Mouse (Mus musculus) liver, embryonic 14.5 days (tissue): ENCODE measurements around the gene Megf8. TPM values are rescaled to one million over a fixed set of nuclear protein-coding genes. Genes with fewer than 3 reads are reported as not detected.

Source experiments
- ATAC-seq: fragments of 200-750 bp; cut with Nextera tagmentation; 2 replicates; pipeline ENCODE4 v1.8.0; 2017; ENCODE audit warnings: moderate number of reproducible peaks, mild to moderate bottlenecking, moderate library complexity; ENCODE audit not compliant: insufficient read depth
- DNase-seq, 3 experiments: peaks; one replicate each; pipeline ENCODE4 v3.0.0-alpha.2; 2012 to 2013; ENCODE audit warnings: low read depth in 3 of 3, low spot score in 3 of 3
- H3K27ac ChIP-seq: fragments of 300-500 bp; sonication (generic); 2 replicates; pipeline ENCODE4 v1.5.1; 2014; ENCODE audit warnings: moderate library complexity, mild to moderate bottlenecking, control low read depth, inconsistent platforms
- H3K27me3 ChIP-seq: fragments of 300-500 bp; sonication (generic); 2 replicates; pipeline ENCODE4 v1.6.1; 2014; ENCODE audit warnings: mild to moderate bottlenecking, low read length, moderate library complexity; ENCODE audit not compliant: control insufficient read depth, insufficient read depth
- H3K36me3 ChIP-seq: fragments of 300-500 bp; sonication (generic); replicated peaks from 2 replicates; pipeline ENCODE4 v1.6.1; 2014; ENCODE audit warnings: low read depth; ENCODE audit not compliant: control insufficient read depth, insufficient read depth
- H3K4me1 ChIP-seq, 2 experiments: fragments of 200-500 bp in 1 of 2; fragments of 300-500 bp in 1 of 2; sonication (generic) in 1 of 2; replicated peaks; 2 replicates each; pipeline ENCODE4 v1.6.1; 2012 to 2014; ENCODE audit warnings: antibody characterized with exemption in 1 of 2, inconsistent platforms in 1 of 2, low read length in 1 of 2; ENCODE audit not compliant: control insufficient read depth in 2 of 2, insufficient read depth in 2 of 2
- H3K4me2 ChIP-seq: fragments of 300-500 bp; sonication (generic); 2 replicates; pipeline ENCODE4 v1.6.1; 2014; ENCODE audit warnings: low read depth, mild to moderate bottlenecking, control low read depth, moderate library complexity
- H3K4me3 ChIP-seq, 2 experiments: fragments of 200-500 bp in 1 of 2; fragments of 300-500 bp in 1 of 2; sonication (generic) in 1 of 2; 2 replicates each; pipeline ENCODE4 v1.5.1; 2012 to 2014; ENCODE audit warnings: low read depth in 2 of 2, low read length in 2 of 2, mild to moderate bottlenecking in 2 of 2, control low read depth in 1 of 2, inconsistent platforms in 1 of 2, moderate library complexity in 1 of 2; ENCODE audit not compliant: insufficient read depth in 1 of 2
- H3K9ac ChIP-seq: fragments of 300-500 bp; sonication (generic); replicated peaks from 2 replicates; pipeline ENCODE4 v1.6.1; 2014; ENCODE audit warnings: mild to moderate bottlenecking, control low read depth, moderate library complexity
- H3K9me3 ChIP-seq: fragments of 300-500 bp; sonication (generic); 2 replicates; pipeline ENCODE4 v1.6.1; 2016; ENCODE audit warnings: low read length, mixed read lengths; ENCODE audit not compliant: control insufficient read depth
- CTCF ChIP-seq: IDR thresholded peaks from 2 replicates; pipeline ENCODE4 v1.5.1; 2016; ENCODE audit warnings: antibody characterized with exemption, low read depth, control low read depth
- EP300 ChIP-seq: IDR thresholded peaks from 2 replicates; pipeline ENCODE4 v1.6.1; 2016; ENCODE audit warnings: antibody characterized with exemption, low read depth
- WGBS: fragments of 180-500 bp; shearing (Covaris S2); extraction: QIAGEN DNeasy Blood & Tissue Kit; methylation state at CpG from one replicate; pipeline ENCODE4 v1.1.7; 2014; ENCODE audit not compliant: insufficient replicate concordance; 5-methylcytosine and 5-hydroxymethylcytosine counted together
- polyA plus RNA-seq, 2 experiments: library from polyadenylated mRNA; depleted of rRNA in 1 of 2; stranded (reverse) in 1 of 2; unstranded in 1 of 2; fragments of >200 nt; fragmentation: Nextera tagmentation in 1 of 2; extraction: Ambion mirVana in 1 of 2; gene quantifications; 2 replicates each; pipeline versions ENCODE4 v1.2.1 to v1.2.3; 2012 to 2014

Megf8 gene
- polyA plus RNA-seq, 2 experiments, result 0.53 to 1.3 TPM

- no peaks in the 10 kb centered on the region for H3K9me3 ChIP-seq
- H3K27ac ChIP-seq, result no peak within 1 kb of the TSS
- 28% methylated on average over 7 of the region's 7 CpGs for WGBS
- H3K4me2 ChIP-seq, result no peak within 1 kb of the TSS
- H3K4me1 ChIP-seq, result no peaks in the 10 kb centered on the region
- H3K36me3 ChIP-seq, result no peaks in the 10 kb centered on the region
- DNase-seq, result no peak
- no peak within 1 kb of the TSS for H3K9ac ChIP-seq
- ATAC-seq, result no peak
- no peaks in the 10 kb centered on the region for H3K27me3 ChIP-seq
- TF ChIP-seq CTCF (no peak), EP300 (no peak)
- H3K4me3 ChIP-seq, result no peak within 1 kb of the TSS
These were observed 96.0 kb downstream of the Megf8 start, which contains the start of gene Cxcl17 for GRCm38 (mm10) chr7:25412833-25413441. Gene Cxcl17, minus strand, starts transcription at chr7:25412886.

Other genes with a start within 250 kb of the Megf8 start
- gene Grik5, start 244.8 kb upstream of the Megf8 start, polyA plus RNA-seq (2012; rRNA removed), result 4.9 and 6.1 TPM in 2 replicates
- 0.37 and 0.54 TPM in 2 replicates for gene Grik5, start 244.8 kb upstream of the Megf8 start, polyA plus RNA-seq (2014; fragmentation: Nextera tagmentation; extraction: Ambion mirVana)
- 6.3 and 6.9 TPM in 2 replicates for gene Zfp574, start 244.6 kb upstream of the Megf8 start, polyA plus RNA-seq (2012; rRNA removed)
- 6.6 and 7.3 TPM in 2 replicates for gene Zfp574, start 244.6 kb upstream of the Megf8 start, polyA plus RNA-seq (2014; fragmentation: Nextera tagmentation; extraction: Ambion mirVana)
- 0.73 and 0.74 TPM in 2 replicates for gene Pou2f2, start 137.4 kb upstream of the Megf8 start, polyA plus RNA-seq (2012; rRNA removed)
- 0.94 and 1.5 TPM in 2 replicates for gene Pou2f2, start 137.4 kb upstream of the Megf8 start, polyA plus RNA-seq (2014; fragmentation: Nextera tagmentation; extraction: Ambion mirVana)
- gene Dedd2, start 96.5 kb upstream of the Megf8 start, polyA plus RNA-seq (2012; rRNA removed), result 26.9 and 27.9 TPM in 2 replicates
- gene Dedd2, start 96.5 kb upstream of the Megf8 start, polyA plus RNA-seq (2014; fragmentation: Nextera tagmentation; extraction: Ambion mirVana), result 20.8 and 22.7 TPM in 2 replicates
- 4.6 and 4.9 TPM in 2 replicates for gene Zfp526, start 95.7 kb upstream of the Megf8 start, polyA plus RNA-seq (2012; rRNA removed)
- 2.1 TPM in 2 replicates for gene Zfp526, start 95.7 kb upstream of the Megf8 start, polyA plus RNA-seq (2014; fragmentation: Nextera tagmentation; extraction: Ambion mirVana)
- 48.6 and 55.6 TPM in 2 replicates for gene Gsk3a, start 79.3 kb upstream of the Megf8 start, polyA plus RNA-seq (2012; rRNA removed)
- 8.4 and 8.9 TPM in 2 replicates for gene Gsk3a, start 79.3 kb upstream of the Megf8 start, polyA plus RNA-seq (2014; fragmentation: Nextera tagmentation; extraction: Ambion mirVana)
- gene Erf, start 66.4 kb upstream of the Megf8 start, polyA plus RNA-seq (2012; rRNA removed), result 8.5 and 9.8 TPM in 2 replicates
- 5.1 and 5.3 TPM in 2 replicates for gene Erf, start 66.4 kb upstream of the Megf8 start, polyA plus RNA-seq (2014; fragmentation: Nextera tagmentation; extraction: Ambion mirVana)
- gene Cic, start 49.5 kb upstream of the Megf8 start, polyA plus RNA-seq (2012; rRNA removed), result 14.0 and 14.8 TPM in 2 replicates
- 9.7 and 12.3 TPM in 2 replicates for gene Cic, start 49.5 kb upstream of the Megf8 start, polyA plus RNA-seq (2014; fragmentation: Nextera tagmentation; extraction: Ambion mirVana)
- 26.2 and 29.4 TPM in 2 replicates for gene Pafah1b3, start 19.2 kb upstream of the Megf8 start, polyA plus RNA-seq (2012; rRNA removed)
- gene Pafah1b3, start 19.2 kb upstream of the Megf8 start, polyA plus RNA-seq (2014; fragmentation: Nextera tagmentation; extraction: Ambion mirVana), result 24.3 and 29.8 TPM in 2 replicates
- 0.03 and 0.04 TPM in 2 replicates for gene Prr19, start 15.8 kb upstream of the Megf8 start, polyA plus RNA-seq (2012; rRNA removed)
- not detected in 2 replicates for gene Prr19, start 15.8 kb upstream of the Megf8 start, polyA plus RNA-seq (2014; fragmentation: Nextera tagmentation; extraction: Ambion mirVana)
- gene Tmem145, start 11.1 kb upstream of the Megf8 start, polyA plus RNA-seq (2012; rRNA removed), result 0.23 TPM in 1 of 2 replicates, not detected in the other
- gene Tmem145, start 11.1 kb upstream of the Megf8 start, polyA plus RNA-seq (2014; fragmentation: Nextera tagmentation; extraction: Ambion mirVana), result not detected in 2 replicates
- gene Cnfn, start 52.6 kb downstream of the Megf8 start, polyA plus RNA-seq (2012; rRNA removed), result not detected in 2 replicates
- gene Cnfn, start 52.6 kb downstream of the Megf8 start, polyA plus RNA-seq (2014; fragmentation: Nextera tagmentation; extraction: Ambion mirVana), result not detected in 2 replicates
- 2.3 TPM in 2 replicates for gene Lipe, start 81.5 kb downstream of the Megf8 start, polyA plus RNA-seq (2012; rRNA removed)
- 0.38 and 0.72 TPM in 2 replicates for gene Lipe, start 81.5 kb downstream of the Megf8 start, polyA plus RNA-seq (2014; fragmentation: Nextera tagmentation; extraction: Ambion mirVana)
- gene Cxcl17, start 95.7 kb downstream of the Megf8 start, polyA plus RNA-seq (2012; rRNA removed), result not detected in 2 replicates
- not detected in 2 replicates for gene Cxcl17, start 95.7 kb downstream of the Megf8 start, polyA plus RNA-seq (2014; fragmentation: Nextera tagmentation; extraction: Ambion mirVana)
- gene Ceacam1, start 160.4 kb downstream of the Megf8 start, polyA plus RNA-seq (2012; rRNA removed), result 2.8 and 3.0 TPM in 2 replicates
- 3.8 and 4.3 TPM in 2 replicates for gene Ceacam1, start 160.4 kb downstream of the Megf8 start, polyA plus RNA-seq (2014; fragmentation: Nextera tagmentation; extraction: Ambion mirVana)
- 0.02 and 0.03 TPM in 2 replicates for gene Ceacam2, start 222.7 kb downstream of the Megf8 start, polyA plus RNA-seq (2012; rRNA removed)
- gene Ceacam2, start 222.7 kb downstream of the Megf8 start, polyA plus RNA-seq (2014; fragmentation: Nextera tagmentation; extraction: Ambion mirVana), result 0.15 TPM in 1 of 2 replicates, not detected in the other